Mouse (Mus musculus): Measurements from ENCODE around the gene Map2k6.

The Map2k6 gene

DNA sequence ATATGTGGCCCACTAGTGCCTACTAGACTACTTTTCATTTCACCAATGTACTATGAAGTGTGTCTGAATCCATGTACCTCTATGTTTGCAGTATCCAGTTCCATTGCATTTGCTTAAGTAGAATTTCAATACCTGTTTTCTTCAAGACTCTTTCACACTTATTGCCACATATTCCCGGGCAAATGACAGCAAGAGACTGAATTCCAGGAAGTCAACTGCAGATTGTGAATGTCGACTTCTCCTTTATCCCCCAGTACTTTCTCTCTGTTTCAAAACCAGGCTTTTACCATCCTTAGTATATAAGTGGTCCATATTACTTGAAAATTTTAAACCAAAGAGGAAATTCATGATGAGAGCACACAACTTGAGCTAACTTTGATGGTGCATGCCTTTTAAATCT lies 4.7 kb downstream of the Map2k6 start:
- no peak for DNase-seq (ENCODE audit: low spot score)

DNA sequence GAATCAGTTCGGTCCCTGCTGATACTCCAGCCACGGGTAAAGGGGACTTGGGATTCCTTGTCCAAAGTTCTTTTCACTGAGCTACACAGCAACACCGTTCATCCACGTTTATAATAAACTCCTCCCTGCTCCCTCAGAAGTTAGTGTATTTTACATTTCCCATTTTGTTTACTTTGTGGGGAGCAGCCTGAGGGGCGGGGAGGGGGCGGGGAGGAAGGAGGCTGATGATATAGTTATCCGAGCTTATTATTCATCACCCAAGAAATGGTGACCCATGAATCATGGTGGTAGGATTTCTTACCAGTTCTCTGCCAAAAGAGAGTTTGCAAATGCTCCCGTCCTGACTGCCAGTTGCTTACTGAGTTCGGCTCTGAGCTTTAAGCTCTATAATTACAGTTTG lies 6.7 kb downstream of the Map2k6 start:
- DNase-seq (ENCODE audit: low spot score), result no peak

DNA sequence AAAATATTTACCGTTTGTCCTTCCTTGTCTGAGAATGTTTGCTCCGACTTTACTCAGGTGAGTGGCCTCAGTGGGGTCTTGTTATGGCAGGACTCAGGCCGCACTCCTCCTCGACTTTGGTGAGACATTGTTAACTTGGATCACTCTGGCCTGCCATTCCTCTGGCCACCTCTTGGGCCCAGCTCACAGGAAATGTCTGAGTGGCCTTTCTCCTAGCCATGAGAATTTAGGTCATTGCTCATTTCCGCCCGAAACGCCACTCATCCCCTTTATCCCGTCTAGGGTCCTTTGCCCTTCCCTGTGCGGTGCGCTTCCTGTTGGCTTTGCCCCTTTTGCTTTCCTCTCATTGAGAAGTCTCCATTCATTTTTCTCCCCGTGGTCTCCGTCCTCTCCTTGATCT lies 10.2 kb downstream of the Map2k6 start:
- DNase-seq (ENCODE audit: low spot score), result no peak

DNA sequence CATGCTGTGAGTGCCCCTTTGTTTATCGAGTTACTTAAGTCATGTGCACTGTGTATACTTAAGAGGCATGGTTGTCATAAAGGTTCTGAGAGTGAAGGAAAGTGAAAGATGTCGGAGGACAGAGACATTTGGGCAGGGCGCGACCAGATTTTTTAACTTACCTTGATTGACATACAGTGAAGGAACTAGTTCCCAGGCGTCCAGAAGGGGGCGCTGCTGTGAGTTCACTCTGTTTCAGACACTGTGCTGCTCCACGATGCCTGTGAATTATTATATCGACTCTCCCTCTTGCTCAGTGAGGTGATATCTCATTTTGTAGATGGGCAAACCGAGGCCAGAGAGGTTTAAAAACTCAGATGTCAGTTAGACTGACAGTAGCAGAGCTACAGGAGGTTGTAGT lies 10.9 kb downstream of the Map2k6 start:
- no peak for DNase-seq (ENCODE audit: low spot score)

DNA sequence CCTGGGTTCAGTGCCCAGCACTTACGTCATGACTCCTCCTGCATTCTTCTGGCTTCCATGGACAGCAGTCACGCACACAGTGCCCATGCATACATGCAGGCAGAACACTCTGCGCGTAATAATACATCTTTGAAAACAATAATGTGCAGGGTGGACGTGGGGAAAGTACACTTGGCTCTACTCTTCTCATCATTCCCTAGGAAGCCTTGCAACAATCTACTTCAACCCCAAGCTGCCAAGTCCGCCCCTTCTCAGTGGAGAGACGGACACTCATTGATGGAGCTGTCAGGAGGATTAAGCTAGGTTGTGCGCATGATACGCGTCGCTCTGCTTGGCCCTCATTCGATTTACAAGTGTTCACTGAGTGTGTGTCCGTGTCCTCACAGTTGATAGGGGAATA lies 12.7 kb downstream of the Map2k6 start:
- no peak for DNase-seq (ENCODE audit: low spot score)

DNA sequence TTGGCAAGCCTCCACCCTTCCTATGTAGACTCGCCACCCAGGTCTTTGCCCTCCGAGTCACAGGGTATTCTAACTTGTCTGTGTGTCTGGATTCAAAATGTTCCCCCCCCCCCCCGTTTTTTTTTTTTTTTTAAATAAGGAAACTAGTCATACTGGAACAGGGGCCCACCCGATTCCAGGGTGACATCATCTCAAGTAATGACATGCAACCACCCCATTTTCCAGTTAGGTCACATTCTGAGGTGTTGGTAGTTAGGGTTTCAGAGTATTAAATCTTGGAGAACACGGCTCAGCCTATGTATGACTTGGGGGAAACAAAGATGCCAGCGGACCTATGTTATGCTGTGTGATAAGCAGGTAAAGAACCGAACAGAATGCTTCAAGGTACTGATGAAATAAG lies 15.3 kb downstream of the Map2k6 start:
- DNase-seq (ENCODE audit: low spot score), result no peak

DNA sequence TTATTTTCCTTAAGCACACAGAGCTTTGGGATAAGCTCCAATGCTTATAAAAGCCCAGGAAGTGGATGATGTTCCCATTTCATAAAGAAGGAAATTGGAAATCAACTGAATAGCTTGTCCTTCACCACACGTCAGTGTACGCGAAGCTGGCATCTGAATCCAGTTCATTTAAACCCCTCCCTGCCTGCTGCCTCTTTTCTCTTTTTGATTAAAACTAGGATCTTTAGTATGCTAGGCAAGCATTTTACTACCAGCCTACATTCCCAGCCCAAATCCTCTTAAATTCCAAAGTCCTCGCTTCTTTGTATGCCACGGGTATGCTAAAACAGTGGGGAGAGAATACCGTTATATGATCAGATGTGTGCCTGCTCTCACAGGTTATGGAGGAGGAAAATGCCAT lies 17.8 kb downstream of the Map2k6 start:
- DNase-seq (ENCODE audit: low spot score), result no peak

DNA sequence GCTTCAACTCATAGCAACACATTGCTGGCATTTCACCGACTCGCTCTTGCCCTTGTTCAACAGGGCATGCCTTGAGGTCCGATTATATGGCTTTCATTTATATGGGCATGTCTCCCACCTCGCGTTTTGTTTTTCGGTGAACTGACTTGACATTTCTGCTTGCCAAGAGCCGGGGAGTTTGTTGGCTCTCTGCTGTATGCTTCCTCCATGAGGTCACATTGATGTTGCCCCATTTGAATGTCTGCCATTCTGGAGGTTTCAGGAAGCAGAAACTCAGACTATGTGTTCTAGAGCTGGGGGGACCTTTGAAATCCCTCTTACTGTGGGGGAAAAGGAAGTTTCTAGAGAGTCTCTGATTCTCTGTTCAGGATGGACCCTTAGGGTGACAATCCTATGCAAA lies 21.5 kb downstream of the Map2k6 start:
- DNase-seq (ENCODE audit: low spot score), result no peak

DNA sequence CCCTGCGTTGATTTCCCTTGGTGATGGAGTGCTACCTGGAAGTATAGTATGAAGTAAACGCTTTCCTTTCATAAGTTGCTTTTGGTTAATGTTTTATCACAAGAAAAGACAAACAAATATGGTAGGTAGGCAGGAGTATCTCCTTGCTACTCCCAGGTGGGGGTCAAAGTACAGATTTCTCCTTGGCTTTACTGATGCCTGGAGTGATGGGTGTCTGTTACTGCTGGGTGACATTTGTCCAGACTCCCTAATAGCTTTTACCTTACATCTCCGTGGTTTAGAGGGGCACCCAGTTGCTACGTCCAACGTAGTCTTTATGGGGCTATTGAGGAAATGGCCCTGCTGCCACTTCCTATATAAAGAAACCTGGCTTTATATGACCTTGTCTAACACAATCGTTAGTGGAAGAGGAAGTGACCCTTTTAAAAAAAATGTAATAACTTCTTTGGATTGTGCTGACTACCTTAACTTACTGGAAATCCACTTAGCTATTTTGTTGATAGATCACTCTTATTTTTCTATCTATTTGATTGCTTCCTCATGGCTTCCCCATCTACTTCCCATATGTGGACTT lies 27.7 kb downstream of the Map2k6 start:
- no peak for DNase-seq (ENCODE audit: low spot score)

DNA sequence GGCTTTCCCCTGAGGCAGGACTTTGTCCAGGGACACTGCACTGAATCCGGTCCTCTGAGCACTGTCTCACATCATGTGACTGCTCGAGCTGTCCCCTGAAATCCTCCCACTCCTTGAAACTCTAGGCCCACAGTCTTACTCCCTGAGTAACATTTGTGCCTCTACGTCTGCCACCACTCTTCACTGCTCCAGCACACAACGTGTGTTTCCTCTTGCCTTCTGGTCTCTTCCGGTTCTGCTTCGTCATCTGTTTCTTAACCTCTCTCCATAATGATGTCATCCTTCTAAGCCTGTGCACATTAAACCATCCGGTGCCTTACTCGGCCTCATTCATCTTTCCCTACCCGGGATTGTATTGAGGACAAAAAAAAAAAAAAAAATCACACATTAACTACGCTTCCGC lies 28.2 kb downstream of the Map2k6 start:
- DNase-seq (ENCODE audit: low spot score), result no peak

DNA sequence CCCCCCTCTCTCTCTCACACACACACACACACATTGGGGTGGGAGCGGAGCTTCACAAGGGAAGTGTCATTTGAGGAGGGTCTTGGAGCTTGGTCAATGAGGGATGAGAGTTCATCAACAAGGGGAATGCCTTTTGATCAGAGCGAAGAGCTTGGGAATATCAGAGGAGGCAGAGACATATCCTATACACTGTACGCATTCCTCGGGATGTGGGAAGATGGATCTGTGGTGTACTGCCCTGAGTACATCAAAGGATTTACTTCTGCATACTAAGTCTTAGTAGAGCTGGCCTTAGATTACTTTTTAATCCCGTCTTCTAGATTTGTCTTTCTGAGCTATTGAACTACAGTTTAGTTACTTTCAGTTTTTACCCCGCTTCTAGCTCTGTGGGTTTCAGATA lies 30.1 kb downstream of the Map2k6 start:
- DNase-seq (ENCODE audit: low spot score), result no peak

DNA sequence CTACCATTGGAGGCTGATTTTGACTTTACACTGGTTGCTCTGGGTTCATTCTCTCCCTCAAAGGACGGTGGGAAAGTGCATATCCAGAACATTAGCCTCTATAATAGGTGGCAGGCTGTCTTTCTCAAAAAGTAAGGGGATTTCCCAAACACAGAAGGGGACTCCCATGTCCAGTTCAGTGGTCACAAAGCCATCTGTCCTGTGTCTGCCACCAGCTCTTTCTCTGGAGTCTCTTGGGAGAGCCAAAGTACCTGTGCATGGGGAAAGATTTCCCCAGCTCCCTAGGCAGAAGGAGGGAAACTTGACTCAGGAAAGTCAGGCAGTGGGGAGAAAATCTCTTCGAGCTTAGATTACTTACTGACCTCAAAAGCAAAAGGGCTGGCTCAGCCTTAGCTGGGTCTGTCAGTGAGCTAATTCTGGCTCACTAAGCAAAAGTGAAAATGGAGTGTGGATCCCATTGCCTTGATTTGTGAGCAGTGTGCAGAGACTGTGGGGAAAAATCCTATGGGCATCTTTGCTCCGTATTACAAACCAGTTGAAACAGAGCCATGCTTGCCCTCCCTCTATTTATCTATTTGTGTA lies 31.0 kb downstream of the Map2k6 start:
- DNase-seq (ENCODE audit: low spot score), result no peak

DNA sequence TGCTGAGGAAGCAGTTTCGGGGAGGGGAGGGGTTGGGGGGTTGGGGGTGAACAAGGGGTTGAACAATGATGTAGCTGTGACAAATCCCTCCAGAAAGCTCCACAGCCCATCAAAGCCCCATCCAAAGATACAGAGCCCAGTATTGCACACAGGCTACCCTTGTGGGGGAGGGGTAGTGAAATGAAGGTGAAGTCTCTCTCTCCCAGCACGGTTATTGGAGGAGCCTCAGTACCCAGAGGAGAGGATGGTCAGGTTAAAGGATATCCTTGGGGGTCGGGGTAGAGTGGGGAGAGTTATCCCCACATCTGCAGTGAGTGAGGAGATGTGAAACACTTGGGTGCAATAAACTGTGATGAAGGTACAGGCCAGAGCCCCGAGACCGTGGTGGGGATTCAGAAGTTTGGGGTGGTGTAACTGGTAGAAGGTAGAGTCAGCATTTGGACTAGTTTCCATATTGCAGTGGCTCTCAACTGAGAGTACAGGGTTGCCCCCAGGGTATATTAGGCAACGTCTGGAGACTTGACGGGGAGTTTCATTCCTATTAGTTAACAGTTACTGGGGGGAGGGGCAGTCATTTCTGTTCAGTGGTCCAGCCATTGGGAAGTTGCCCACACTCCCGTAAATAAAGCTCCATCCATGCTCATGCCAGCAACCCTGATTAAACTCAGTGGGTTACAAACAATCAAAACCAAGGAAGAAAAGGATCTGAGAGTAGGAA lies 37.1 kb downstream of the Map2k6 start:
- DNase-seq (ENCODE audit: low spot score), result no peak

DNA sequence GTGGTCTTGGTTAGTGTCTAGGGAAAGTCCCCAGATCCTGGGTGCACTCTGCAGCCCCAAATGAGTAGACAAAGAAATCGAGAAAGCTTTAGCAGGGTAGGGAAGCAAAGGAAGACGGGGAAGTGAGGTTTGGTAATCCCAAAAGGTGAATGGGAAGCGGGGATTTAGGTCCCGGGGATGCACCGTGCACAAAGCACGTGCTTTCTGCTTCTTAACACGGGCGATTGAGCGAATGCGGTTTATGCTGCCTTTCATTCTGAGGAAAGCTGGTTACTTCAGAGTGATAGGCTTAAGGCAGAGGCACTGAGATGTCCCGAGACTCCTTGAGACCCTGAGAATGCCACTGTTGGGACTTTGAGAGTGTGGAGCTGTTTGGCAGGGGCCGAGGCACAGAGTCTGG lies 38.1 kb downstream of the Map2k6 start:
- DNase-seq (ENCODE audit: low spot score), result no peak

DNA sequence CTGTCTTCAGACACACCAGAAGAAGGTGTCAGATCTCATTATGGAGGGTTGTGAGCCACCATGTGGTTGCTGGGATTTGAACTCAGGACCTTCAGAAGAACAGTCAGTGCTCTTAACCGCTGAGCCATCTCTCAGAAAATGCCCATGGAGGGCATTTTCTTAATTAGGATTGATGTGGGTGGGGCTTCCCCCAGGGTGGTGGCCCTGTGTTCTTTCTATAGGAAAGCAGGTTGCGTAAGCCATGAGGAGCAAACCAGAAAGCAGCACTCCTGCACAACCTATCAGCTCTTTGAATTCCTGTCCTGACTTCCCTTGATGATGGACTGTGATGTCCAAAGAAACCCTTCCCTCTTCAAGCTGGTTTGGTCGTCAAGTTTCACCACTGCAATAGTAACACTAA lies 39.2 kb downstream of the Map2k6 start:
- DNase-seq (ENCODE audit: low spot score), result no peak

DNA sequence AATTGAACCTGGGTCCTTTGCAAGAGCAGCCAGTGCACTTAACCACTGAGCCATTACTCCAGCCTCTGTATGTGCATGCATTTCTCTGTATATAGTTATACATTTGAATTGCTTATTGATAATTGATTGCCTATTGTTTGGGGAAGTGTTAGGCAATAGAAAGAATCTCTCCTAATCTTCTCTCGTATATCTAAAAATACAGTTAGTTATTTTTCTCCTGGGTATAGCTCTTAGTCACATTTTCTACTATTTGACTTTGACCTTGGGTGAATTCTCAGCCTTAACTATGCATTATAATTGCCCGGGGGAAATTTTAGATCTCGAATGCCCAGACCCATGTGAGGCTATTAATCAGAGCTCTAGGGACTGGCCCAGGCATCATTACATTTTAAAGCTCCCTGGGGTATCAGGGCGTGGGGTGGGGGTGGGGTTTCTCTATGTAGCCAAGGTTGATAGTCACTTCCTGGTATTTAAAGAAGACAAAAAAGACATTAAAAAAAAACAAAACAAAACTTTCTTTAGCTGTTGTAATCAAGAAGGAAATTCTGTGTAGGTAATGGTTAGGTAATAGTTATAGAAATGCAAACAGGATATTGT lies 39.9 kb downstream of the Map2k6 start:
- DNase-seq (ENCODE audit: low spot score), result no peak

DNA sequence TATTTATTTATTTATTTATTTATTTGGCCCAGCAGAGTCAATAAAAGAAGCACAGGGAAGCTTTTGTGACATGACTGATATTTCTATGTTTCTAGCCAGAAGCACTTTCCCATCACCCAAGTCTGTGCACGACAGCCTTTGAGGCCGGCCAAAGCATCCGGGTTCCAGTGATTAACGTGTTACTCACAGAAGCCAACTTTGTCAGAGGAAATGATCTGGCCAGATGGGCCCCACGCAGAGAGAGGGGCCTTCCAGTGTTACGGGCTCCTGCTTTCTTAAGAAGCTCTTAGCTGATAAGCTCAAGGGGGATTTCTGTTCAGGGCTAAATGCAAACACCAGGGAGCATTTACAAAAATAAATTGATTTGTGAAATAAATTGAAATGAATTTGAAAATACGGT lies 40.4 kb downstream of the Map2k6 start:
- DNase-seq (ENCODE audit: low spot score), result no peak

DNA sequence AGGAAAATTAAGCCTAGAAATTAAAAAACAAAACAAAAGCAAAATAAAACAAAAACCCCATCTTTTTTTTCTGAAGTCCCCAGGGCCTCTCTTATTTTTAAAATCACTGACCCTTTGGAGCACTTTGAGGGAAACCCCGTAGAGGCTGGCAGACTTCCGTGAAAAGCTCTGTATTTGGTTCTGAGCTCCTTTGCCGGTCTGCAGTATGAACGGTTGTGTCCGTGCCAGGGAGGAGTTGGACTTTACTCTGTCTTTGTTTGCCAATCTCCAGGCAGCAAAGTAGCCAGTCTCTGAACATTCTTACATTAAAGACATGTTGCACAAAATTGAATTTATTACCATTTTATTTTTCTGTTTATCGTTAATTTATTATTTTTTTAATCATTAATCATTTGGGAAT lies 45.7 kb downstream of the Map2k6 start:
- DNase-seq (ENCODE audit: low spot score), result no peak

DNA sequence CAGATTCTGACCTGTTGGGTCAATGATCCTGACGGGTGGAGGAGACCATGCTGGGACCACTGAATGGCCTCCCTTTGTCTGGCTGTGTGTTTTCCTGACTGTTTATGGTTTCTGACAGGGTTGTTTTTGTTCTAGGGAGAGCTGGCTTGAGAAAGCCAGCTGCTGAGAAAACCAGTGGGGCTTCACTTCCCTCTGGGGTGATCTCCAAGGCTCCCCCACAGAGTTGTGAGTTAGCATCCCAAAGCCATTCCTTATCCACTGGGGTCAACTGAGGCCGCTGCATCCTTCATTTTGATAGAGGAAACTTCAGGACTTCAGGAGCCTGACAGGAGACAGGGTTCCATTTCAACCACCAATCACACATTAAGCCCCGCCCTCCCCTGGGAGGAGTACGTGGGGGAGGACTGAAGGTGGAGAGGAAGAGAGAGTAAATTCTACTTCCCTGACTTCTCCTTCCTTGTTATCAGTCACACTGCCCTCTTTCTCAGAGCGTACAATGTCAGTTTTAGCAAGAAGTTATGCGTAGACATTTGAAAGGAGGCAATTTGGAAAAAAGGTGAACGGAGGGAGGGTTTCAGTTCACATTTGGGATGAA lies 49.3 kb downstream of the Map2k6 start:
- no peak for DNase-seq (ENCODE audit: low spot score)

DNA sequence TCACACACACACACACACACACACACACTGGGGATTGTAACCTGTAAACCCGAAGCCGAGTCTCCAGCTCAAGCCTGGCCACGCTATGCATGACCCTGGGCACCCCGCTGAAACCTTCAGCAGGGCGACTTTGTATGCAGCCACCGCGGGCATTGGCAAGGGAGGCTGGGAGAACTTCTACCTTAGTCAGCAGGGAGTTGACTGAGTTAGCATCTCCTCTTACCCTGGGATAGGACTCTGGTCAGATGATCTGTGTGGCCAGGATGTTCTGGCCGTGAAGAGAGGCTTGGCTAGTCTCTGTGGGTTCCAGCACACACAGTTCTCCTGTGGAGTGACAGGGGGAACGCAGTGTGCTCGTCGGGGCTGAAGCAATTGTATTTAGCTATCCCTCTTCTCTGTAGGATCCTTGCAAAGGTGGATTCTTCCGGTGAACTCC lies 49.8 kb downstream of the Map2k6 start:
- no peak for DNase-seq (ENCODE audit: low spot score)

DNA sequence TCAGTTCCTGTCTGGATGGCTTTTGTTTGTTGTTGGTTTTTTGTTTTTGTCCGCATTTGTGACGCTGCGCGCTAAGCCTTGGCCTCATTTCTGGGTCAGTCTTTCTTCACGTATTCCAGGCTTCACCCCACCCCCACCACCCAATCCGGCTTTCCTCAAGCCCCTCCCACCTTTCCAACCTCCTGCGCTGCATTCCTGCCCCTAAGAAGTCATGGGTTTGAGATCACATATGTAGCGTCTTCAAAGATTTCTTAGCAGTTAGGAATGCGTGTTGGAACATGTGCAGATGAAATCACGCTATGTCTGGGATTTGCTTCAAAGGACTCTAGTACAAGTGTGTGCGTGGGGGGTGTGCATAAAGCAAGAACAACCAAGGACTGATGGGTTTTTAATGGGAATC lies 50.3 kb downstream of the Map2k6 start:
- DNase-seq (ENCODE audit: low spot score), result no peak

DNA sequence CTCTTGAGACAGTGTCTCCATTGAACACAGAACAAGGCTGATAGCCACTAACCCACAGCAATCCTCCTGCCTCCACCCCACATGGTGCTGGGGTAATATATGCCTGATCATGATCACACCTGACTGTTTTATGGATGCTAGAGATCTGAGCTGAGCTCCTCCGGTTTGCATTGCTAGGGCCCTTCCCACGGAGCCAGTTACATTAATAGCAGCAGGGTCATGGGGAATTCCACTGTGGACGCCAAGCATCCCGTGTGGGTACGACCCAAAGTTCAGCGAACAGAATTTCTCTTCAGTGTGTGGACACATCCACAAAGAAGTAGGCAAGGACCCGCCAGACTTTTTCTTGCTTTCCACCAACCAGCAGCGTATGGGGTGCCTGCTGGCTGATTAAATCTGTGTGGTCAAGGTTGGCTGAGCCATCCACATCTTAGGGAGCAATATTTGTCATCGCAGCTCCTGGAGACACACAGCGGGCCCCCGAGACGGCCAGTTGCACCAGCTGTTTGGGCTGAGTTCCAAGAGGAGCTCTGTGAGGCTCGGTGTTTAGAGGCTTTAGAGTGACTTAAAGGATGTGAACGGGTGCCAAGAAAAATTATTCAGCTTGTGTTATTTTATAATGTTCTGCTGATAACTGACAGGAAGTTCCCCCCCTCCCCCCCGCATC lies 51.3 kb downstream of the Map2k6 start:
- no peak for DNase-seq (ENCODE audit: low spot score)

DNA sequence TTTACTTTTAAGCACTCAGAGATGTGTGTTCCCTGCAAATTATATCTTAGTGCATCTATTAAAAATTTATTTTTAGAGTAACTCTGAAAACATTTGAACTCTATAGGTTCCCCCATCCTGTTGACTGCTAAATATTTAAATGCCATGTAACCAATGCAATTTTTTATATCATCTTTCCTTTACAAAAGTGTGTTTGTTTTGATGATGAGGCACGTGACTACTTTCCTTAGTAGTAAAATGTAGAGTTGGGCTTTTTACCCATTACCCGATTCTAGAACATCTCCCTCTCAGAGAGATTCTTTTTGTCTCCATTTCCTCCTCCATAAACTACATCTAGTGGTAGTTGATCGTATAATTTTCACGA lies 51.8 kb downstream of the Map2k6 start:
- DNase-seq (ENCODE audit: low spot score), result no peak
